ENCODE assay signal across 9 mouse cellular contexts in genomic region chr10:83161656-83162365, GRCm38 (mm10).
DNase-seq lines count a peak whose midpoint lies in the region; ATAC-seq and TF ChIP-seq lines count a peak whose summit lies in the region.
"Had no signal": no experiment of that assay in that cellular context is flagged by ENCODE, and none has a peak within 500 bp of the region (broad histone marks: within the 10 kb centered on the region; RNA-seq: fewer than 3 reads in every experiment).

No protein-coding gene starts in this region.

- H3K4me1 ChIP-seq in liver, adult 2 months (ENCODE audit: control insufficient read depth, insufficient read depth, low read length): no peaks in the 10 kb centered on the region
- H3K4me1 ChIP-seq in liver, embryonic 11.5 days (replicated peaks; ENCODE audit: control insufficient read depth, insufficient read depth, low read length): peaks cover 32% of the 10 kb centered on the region
- H3K4me1 ChIP-seq in brown adipose tissue, adult 24 weeks (ENCODE audit: control insufficient read depth, insufficient read depth, insufficient read length, low read length): peaks cover 43% of the 10 kb centered on the region
- H3K4me1 ChIP-seq in forebrain, embryonic 16.5 days (replicated peaks; ENCODE audit: control insufficient read depth, insufficient read depth, low read length): peaks cover 32% of the 10 kb centered on the region
- peaks cover 28% of the 10 kb centered on the region for H3K4me1 ChIP-seq in hindbrain, embryonic 10.5 days (replicated peaks)
- peaks cover 11% of the 10 kb centered on the region; the same call in 1 of the 2 replicates for H3K4me1 ChIP-seq in neural tube, embryonic 14.5 days (ENCODE audit: control insufficient read depth, insufficient read depth, low read length)

- no peak overlapping the region for H3K27ac ChIP-seq in liver, adult 2 months (replicated peaks; ENCODE audit: insufficient read depth, low read depth, low read length)
- no peak overlapping the region for H3K27ac ChIP-seq in liver, embryonic 11.5 days (ENCODE audit: low read depth, low read length)
- H3K27ac ChIP-seq in brown adipose tissue, adult 24 weeks (replicated peaks; ENCODE audit: low read depth, low read length): peak overlapping the region; percentile 81
- peak overlapping the region; percentile 37; the same call in 1 of the 2 replicates for H3K27ac ChIP-seq in forebrain, embryonic 16.5 days (ENCODE audit: low read length)
- peak overlapping the region; percentile 50; the same call in 1 of the 2 replicates for H3K27ac ChIP-seq in hindbrain, embryonic 10.5 days
- 0 out of 2 replicates have a peak overlapping the region, but pooled peaks have one; percentile 25 for H3K27ac ChIP-seq in neural tube, embryonic 14.5 days (ENCODE audit: low read depth, low read length)
- H3K27ac ChIP-seq: neural tube, embryonic 12.5 days had no signal

- no peak; the same call in 1 of the 2 replicates for ATAC-seq in liver, embryonic 11.5 days (replicated peaks; ENCODE audit: low FRiP score)
- peak; percentile 78 for ATAC-seq in forebrain, embryonic 16.5 days
- peak; percentile 64; the same call in 1 of the 2 replicates for ATAC-seq in neural tube, embryonic 14.5 days (ENCODE audit: low read depth)

- TF ChIP-seq POLR2A in liver, adult 2 months (IDR thresholded peaks at IDR 0.05; ENCODE audit: extremely low read depth, insufficient read depth, low read length): no peak

- no peaks in the 10 kb centered on the region for H3K9me3 ChIP-seq in liver, embryonic 11.5 days (ENCODE audit: control insufficient read depth, low read length)
- H3K9me3 ChIP-seq in forebrain, embryonic 16.5 days (ENCODE audit: control insufficient read depth, low read length): no peaks in the 10 kb centered on the region
- H3K9me3 ChIP-seq in hindbrain, embryonic 10.5 days: no peaks in the 10 kb centered on the region
- no peaks in the 10 kb centered on the region for H3K9me3 ChIP-seq in neural tube, embryonic 14.5 days (ENCODE audit: control insufficient read depth, low read length)
- H3K9me3 ChIP-seq: neural tube, embryonic 12.5 days had no signal

- 67% methylated on average over 10 of the region's 10 CpGs for WGBS in liver, adult 2 months
- WGBS in liver, embryonic 11.5 days: 54% methylated on average over 10 of the region's 10 CpGs
- WGBS in forebrain, embryonic 16.5 days: 55% methylated on average over 10 of the region's 10 CpGs
- WGBS in hindbrain, embryonic 10.5 days: 68% methylated on average over 10 of the region's 10 CpGs
- WGBS in neural tube, embryonic 14.5 days: 58% methylated on average over 10 of the region's 10 CpGs

- H3K4me3 ChIP-seq in liver, adult 2 months (ENCODE audit: insufficient read depth, low read depth, low read length): no peak overlapping the region
- no peak overlapping the region for H3K4me3 ChIP-seq in liver, embryonic 11.5 days (ENCODE audit: low read depth, low read length)
- no peak overlapping the region for H3K4me3 ChIP-seq in brown adipose tissue, adult 24 weeks (ENCODE audit: insufficient read depth, low read depth, low read length)
- H3K4me3 ChIP-seq in forebrain, embryonic 16.5 days (replicated peaks; ENCODE audit: low read length): no peak overlapping the region
- H3K4me3 ChIP-seq in hindbrain, embryonic 10.5 days: no peak overlapping the region
- H3K4me3 ChIP-seq in neural tube, embryonic 14.5 days (ENCODE audit: low read depth, low read length): no peak overlapping the region
- H3K4me3 ChIP-seq: neural tube, embryonic 12.5 days had no signal

- no peak for TF ChIP-seq CTCF in liver, adult 2 months (IDR thresholded peaks at IDR 0.05; ENCODE audit: low read depth, low read length)

- no peaks in the 10 kb centered on the region for H3K36me3 ChIP-seq in liver, adult 2 months (ENCODE audit: control insufficient read depth, insufficient read depth, low read length)
- no peaks in the 10 kb centered on the region for H3K36me3 ChIP-seq in liver, embryonic 11.5 days (ENCODE audit: control insufficient read depth, insufficient read depth, low read length)
- H3K36me3 ChIP-seq in forebrain, embryonic 16.5 days (ENCODE audit: control insufficient read depth, insufficient read depth): no peaks in the 10 kb centered on the region
- H3K36me3 ChIP-seq in hindbrain, embryonic 10.5 days: no peaks in the 10 kb centered on the region
- no peaks in the 10 kb centered on the region for H3K36me3 ChIP-seq in neural tube, embryonic 14.5 days (ENCODE audit: control insufficient read depth, insufficient read depth, low read length)
- H3K36me3 ChIP-seq: neural tube, embryonic 12.5 days had no signal

- no peaks in the 10 kb centered on the region for H3K79me2 ChIP-seq in liver, adult 2 months (ENCODE audit: control insufficient read depth, insufficient read depth, low read length)

- DNase-seq in liver, adult 2 months (ENCODE audit: extremely low read depth, low read depth, low spot score): peak; percentile 5
- no peak for DNase-seq in liver, embryonic 11.5 days (ENCODE audit: low spot score)
- no peak for DNase-seq in hindbrain, embryonic 10.5 days (ENCODE audit: low spot score)
- peak; percentile 59 to 76 for DNase-seq in layer of hippocampus, postnatal 14 days (ENCODE audit: low spot score in 2 of 2)
- DNase-seq in spleen, postnatal 4 days (ENCODE audit: low spot score in 2 of 2): no peak

- H3K4me2 ChIP-seq in liver, embryonic 11.5 days: no peak overlapping the region
- H3K4me2 ChIP-seq in forebrain, embryonic 16.5 days (ENCODE audit: low read length): no peak overlapping the region
- H3K4me2 ChIP-seq in neural tube, embryonic 14.5 days (ENCODE audit: low read depth, low read length): no peak overlapping the region
- H3K4me2 ChIP-seq: neural tube, embryonic 12.5 days had no signal

- no peak overlapping the region for H3K9ac ChIP-seq in liver, adult 2 months (ENCODE audit: low read depth, low read length)
- H3K9ac ChIP-seq in liver, embryonic 11.5 days (ENCODE audit: low read depth, low read length): no peak overlapping the region
- no peak overlapping the region for H3K9ac ChIP-seq in forebrain, embryonic 16.5 days (replicated peaks; ENCODE audit: low read depth, low read length)
- H3K9ac ChIP-seq in neural tube, embryonic 14.5 days (replicated peaks; ENCODE audit: low read depth, low read length): no peak overlapping the region
- H3K9ac ChIP-seq: neural tube, embryonic 12.5 days had no signal

- H3K27me3 ChIP-seq in liver, adult 2 months (ENCODE audit: control insufficient read depth, insufficient read depth, low read length): no peaks in the 10 kb centered on the region
- no peaks in the 10 kb centered on the region for H3K27me3 ChIP-seq in liver, embryonic 11.5 days (replicated peaks; ENCODE audit: control insufficient read depth, insufficient read depth, low read length)
- H3K27me3 ChIP-seq in forebrain, embryonic 16.5 days (replicated peaks; ENCODE audit: control insufficient read depth, insufficient read depth, low read length): no peaks in the 10 kb centered on the region
- no peaks in the 10 kb centered on the region for H3K27me3 ChIP-seq in hindbrain, embryonic 10.5 days (ENCODE audit: insufficient read depth, poor library complexity, severe bottlenecking)
- H3K27me3 ChIP-seq in neural tube, embryonic 14.5 days (ENCODE audit: control insufficient read depth, insufficient read depth, low read length): no peaks in the 10 kb centered on the region
- H3K27me3 ChIP-seq: neural tube, embryonic 12.5 days had no signal

Comparison
In these comparisons a context has a peak if more than half of its experiments do, and no peak if none do; other contexts are left out.
1. DNase-seq: peak in liver, adult 2 months (single experiment) and layer of hippocampus, postnatal 14 days (2 of 2); none in liver, embryonic 11.5 days (single experiment), hindbrain, embryonic 10.5 days (single experiment) and spleen, postnatal 4 days (0 of 2).
2. H3K27ac ChIP-seq: peak in brown adipose tissue, adult 24 weeks (single experiment), forebrain, embryonic 16.5 days (single experiment), hindbrain, embryonic 10.5 days (single experiment) and neural tube, embryonic 14.5 days (single experiment); none in liver, adult 2 months (single experiment) and liver, embryonic 11.5 days (single experiment).